Comparison of ENCODE assay signal across 8 mouse cellular contexts in genomic region chr10:127643553-127644238, GRCm38 (mm10). TPM values are rescaled to one million over a fixed set of nuclear protein-coding genes. Genes with fewer than 3 reads are reported as not detected.
A peak's percentile ranks its signal among the peaks of the same experiment; 100 is the strongest.
DNase-seq lines count a peak whose midpoint lies in the region; ATAC-seq lines count a peak whose summit lies in the region.

No protein-coding gene starts in this region.

- no peaks in the 10 kb centered on the region for H3K36me3 ChIP-seq in embryonic facial prominence, embryonic 12.5 days
- H3K36me3 ChIP-seq in heart, embryonic 11.5 days (ENCODE audit: control insufficient read depth, insufficient read depth, low read length) = no peaks in the 10 kb centered on the region

- no peaks in the 10 kb centered on the region for H3K9me3 ChIP-seq in embryonic facial prominence, embryonic 12.5 days
- no peaks in the 10 kb centered on the region for H3K9me3 ChIP-seq in heart, embryonic 11.5 days (replicated peaks; ENCODE audit: control insufficient read depth, low read length)

- WGBS in embryonic facial prominence, embryonic 12.5 days = under 1% methylated on average over 25 of the region's 25 CpGs
- 1% methylated on average over 25 of the region's 25 CpGs for WGBS in heart, embryonic 11.5 days (ENCODE audit: insufficient replicate concordance)

- ATAC-seq in activated CD4-positive, CD25-positive, alpha-beta regulatory T cell, adult 4 months = peak; percentile 31
- no peak; the same call in 1 of the 2 replicates for ATAC-seq in embryonic facial prominence, embryonic 12.5 days (ENCODE audit: insufficient number of reproducible peaks, insufficient read depth, low FRiP score, low TSS enrichment)
- peak; percentile 77 for ATAC-seq in heart, embryonic 11.5 days (replicated peaks; ENCODE audit: insufficient number of reproducible peaks, low FRiP score, low TSS enrichment)

- H3K27me3 ChIP-seq in embryonic facial prominence, embryonic 12.5 days = no peaks in the 10 kb centered on the region; the same call in 1 of the 2 replicates
- H3K27me3 ChIP-seq in heart, embryonic 11.5 days (ENCODE audit: control insufficient read depth, insufficient read depth, low read length) = no peaks in the 10 kb centered on the region

- H3K4me1 ChIP-seq in embryonic facial prominence, embryonic 12.5 days = peaks cover 24% of the 10 kb centered on the region
- H3K4me1 ChIP-seq in heart, embryonic 11.5 days (ENCODE audit: control insufficient read depth, insufficient read depth, low read length) = peaks cover 12% of the 10 kb centered on the region

- H3K9ac ChIP-seq in embryonic facial prominence, embryonic 12.5 days = peak overlapping the region; percentile 53
- H3K9ac ChIP-seq in heart, embryonic 11.5 days (ENCODE audit: low read depth, low read length) = peak overlapping the region; percentile 86

- H3K27ac ChIP-seq in embryonic facial prominence, embryonic 12.5 days = peak overlapping the region; percentile 65
- peak overlapping the region; percentile 91 for H3K27ac ChIP-seq in heart, embryonic 11.5 days (ENCODE audit: low read depth, low read length)

- peak; percentile 88 for DNase-seq in CD4-positive, CD25-positive, alpha-beta regulatory T cell, adult 2 months (ENCODE audit: low read depth, low spot score)
- DNase-seq in kidney, adult 9 months = peak; percentile 88
- peak; percentile 94 for DNase-seq in lung, postnatal 10 days
- DNase-seq in ovary, postnatal 14 days (ENCODE audit: low spot score) = peak; percentile 60
- DNase-seq in urinary bladder, postnatal 36 days (ENCODE audit: low spot score in 2 of 2) = peak; percentile 78 to 81

- peak overlapping the region; percentile 67 for H3K4me2 ChIP-seq in embryonic facial prominence, embryonic 12.5 days (replicated peaks)
- H3K4me2 ChIP-seq in heart, embryonic 11.5 days = peak overlapping the region; percentile 94

- peak overlapping the region; percentile 42 for H3K4me3 ChIP-seq in embryonic facial prominence, embryonic 12.5 days
- peak overlapping the region; percentile 69 for H3K4me3 ChIP-seq in heart, embryonic 11.5 days (ENCODE audit: low read depth, low read length)

RNA-seq across cellular contexts. Expression of gene Stat6, which starts 0.9 kb away (rescaled TPM):
- 100 to 1,000 TPM; 119 to 157 TPM for polyA plus RNA-seq in activated CD4-positive, CD25-positive, alpha-beta regulatory T cell, adult 4 months (2017; shearing (Covaris generic))
- 13.0 and 13.3 TPM in 2 replicates for polyA plus RNA-seq in embryonic facial prominence, embryonic 12.5 days (2016; fragmentation: Nextera tagmentation; extraction: Ambion mirVana)
- polyA plus RNA-seq in heart, embryonic 11.5 days (2014; fragmentation: Nextera tagmentation; extraction: Ambion mirVana) = 21.0 and 27.1 TPM in 2 replicates

RNA-seq across cellular contexts. Expression of gene Lrp1, which starts 22.7 kb away (rescaled TPM):
- under 1 TPM in 1 of 2 experiments, not detected in 1; 0.57 TPM for polyA plus RNA-seq in activated CD4-positive, CD25-positive, alpha-beta regulatory T cell, adult 4 months (2017; shearing (Covaris generic))
- polyA plus RNA-seq in embryonic facial prominence, embryonic 12.5 days (2016; fragmentation: Nextera tagmentation; extraction: Ambion mirVana) = 115 TPM in 2 replicates
- polyA plus RNA-seq in heart, embryonic 11.5 days (2014; fragmentation: Nextera tagmentation; extraction: Ambion mirVana) = 32.8 and 34.6 TPM in 2 replicates

RNA-seq across cellular contexts. Expression of gene Nemp1, which starts 23.0 kb away (rescaled TPM):
- 1 to 10 TPM; 4.7 to 5.8 TPM for polyA plus RNA-seq in activated CD4-positive, CD25-positive, alpha-beta regulatory T cell, adult 4 months (2017; shearing (Covaris generic))
- polyA plus RNA-seq in embryonic facial prominence, embryonic 12.5 days (2016; fragmentation: Nextera tagmentation; extraction: Ambion mirVana) = 9.0 and 11.9 TPM in 2 replicates
- 6.7 and 8.4 TPM in 2 replicates for polyA plus RNA-seq in heart, embryonic 11.5 days (2014; fragmentation: Nextera tagmentation; extraction: Ambion mirVana)

RNA-seq across cellular contexts. Expression of gene Nab2, which starts 24.7 kb away (rescaled TPM):
- 10 to 100 TPM in 1 of 2 experiments, 1 to 10 TPM in 1; 7.4 to 10.2 TPM for polyA plus RNA-seq in activated CD4-positive, CD25-positive, alpha-beta regulatory T cell, adult 4 months (2017; shearing (Covaris generic))
- polyA plus RNA-seq in embryonic facial prominence, embryonic 12.5 days (2016; fragmentation: Nextera tagmentation; extraction: Ambion mirVana) = 18.8 and 19.5 TPM in 2 replicates
- polyA plus RNA-seq in heart, embryonic 11.5 days (2014; fragmentation: Nextera tagmentation; extraction: Ambion mirVana) = 7.9 and 10.1 TPM in 2 replicates

Comparison
In these comparisons a context has a peak if more than half of its experiments do, and no peak if none do; other contexts are left out.
1. RNA of gene Lrp1, which starts 22.7 kb away (polyA plus RNA-seq): 115 TPM in embryonic facial prominence, embryonic 12.5 days and 32.8 to 34.6 TPM in heart, embryonic 11.5 days; 0.57 TPM in activated CD4-positive, CD25-positive, alpha-beta regulatory T cell, adult 4 months; every median in the first group is over 10 times any median in the second.
2. Peak in every context shown above with its lines, with median percentiles within 50 percentile points of each other: DNase-seq.